Mouse (Mus musculus) heart, adult 2 months (tissue): ENCODE results near the gene Rfx2.

ENCODE experiments used
- CTCF ChIP-seq: fragments of 200-600 bp; IDR thresholded peaks from 2 replicates; pipeline ENCODE4 v1.8.1; 2022; ENCODE audit warnings: antibody characterized with exemption, mild to moderate bottlenecking, moderate library complexity
- POLR2A ChIP-seq: fragments of 200-500 bp; IDR thresholded peaks from 2 replicates; pipeline ENCODE4 v1.6.1; 2011; ENCODE audit warnings: mild to moderate bottlenecking, low read depth, low read length, control low read depth; ENCODE audit not compliant: insufficient read depth

GRCm38 (mm10) chr17:56849710-56850109 lies 18.9 kb upstream of the Rfx2 start:
- TF ChIP-seq CTCF (no peak), POLR2A (no peak)
